Mouse (Mus musculus): ENCODE measurements around the gene Dph2. TPM values are rescaled to one million over a fixed set of nuclear protein-coding genes. Genes with fewer than 3 reads are reported as not detected.

The Dph2 gene
- polyA plus RNA-seq, 1 experiment from 2014 or later = 9.8 TPM

DNA sequence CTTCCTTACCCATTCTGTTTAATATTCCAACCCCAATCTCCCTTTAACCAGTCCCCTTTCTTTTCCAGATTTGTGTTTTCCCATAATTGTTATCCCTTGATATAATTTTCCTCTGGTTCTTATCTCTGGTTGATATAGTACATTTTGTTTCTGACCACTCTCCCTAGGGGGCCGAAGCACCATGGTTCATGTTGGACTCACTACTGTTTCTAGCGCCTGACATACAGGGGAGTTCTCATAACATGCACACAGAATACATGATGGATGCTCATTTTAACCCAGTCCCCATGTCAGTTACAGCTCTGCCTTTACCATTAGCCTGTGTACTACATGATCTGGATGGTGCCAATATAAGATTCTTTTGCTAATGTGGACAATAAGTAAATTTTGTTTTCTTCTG lies 3.9 kb downstream of the Dph2 start:
- ATAC-seq (ENCODE audit: low read depth) (no peak), DNase-seq (no peak)
- WGBS (ENCODE audit: insufficient replicate concordance) = 63% methylated on average over 2 of the region's 2 CpGs
- Histone ChIP-seq H3K9me3 (replicated peaks) (no peaks in the 10 kb centered on the region), H3K9ac (peak overlapping the region; percentile 97; the same call in 1 of the 2 replicates), H3K36me3 (peaks cover 44% of the 10 kb centered on the region), H3K27me3 (peaks cover 16% of the 10 kb centered on the region), H3K4me3 (replicated peaks) (peak overlapping the region; percentile 91), H3K27ac (peak overlapping the region; percentile 34), H3K4me2 (peak overlapping the region; percentile 88), H3K4me1 (replicated peaks) (peaks cover 61% of the 10 kb centered on the region)

DNA sequence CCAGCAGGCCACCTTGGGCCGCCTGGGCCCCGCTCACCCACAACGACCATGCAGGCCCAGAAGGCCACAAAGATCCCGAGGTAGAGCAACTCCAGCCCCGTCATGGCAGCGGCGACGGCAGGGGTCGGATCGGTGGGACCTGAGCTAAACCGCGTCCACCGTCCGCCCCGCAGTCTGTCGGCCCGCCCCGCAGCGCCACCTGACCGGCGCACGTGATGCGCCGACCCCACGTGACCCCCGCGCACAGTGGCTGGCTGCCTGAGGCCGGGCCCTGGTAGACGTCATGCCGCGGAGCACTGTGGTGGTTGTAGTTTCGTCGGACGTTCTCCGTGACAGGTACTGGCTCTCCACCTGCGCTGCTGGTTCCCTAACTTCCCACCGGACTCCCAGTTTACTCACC lies 4.7 kb downstream of the Dph2 start, which contains the start of gene Atp6v0b:
Gene Atp6v0b (minus strand): TSS at position 201 of the 400 bp plus-strand sequence.
- Histone ChIP-seq H3K4me1 (replicated peaks) (peaks cover 63% of the 10 kb centered on the region), H3K9me3 (replicated peaks) (no peaks in the 10 kb centered on the region), H3K4me3 (replicated peaks) (peak within 1 kb of the TSS; percentile 91), H3K4me2 (peak within 1 kb of the TSS; percentile 88), H3K36me3 (peaks cover 44% of the 10 kb centered on the region), H3K9ac (peak within 1 kb of the TSS; percentile 97), H3K27ac (peak within 1 kb of the TSS; percentile 89), H3K27me3 (peaks cover 24% of the 10 kb centered on the region)
- DNase-seq (peak; percentile 91), ATAC-seq (ENCODE audit: low read depth) (peak; percentile 87)
- under 1% methylated on average over 37 of the region's 37 CpGs for WGBS (ENCODE audit: insufficient replicate concordance)

DNA sequence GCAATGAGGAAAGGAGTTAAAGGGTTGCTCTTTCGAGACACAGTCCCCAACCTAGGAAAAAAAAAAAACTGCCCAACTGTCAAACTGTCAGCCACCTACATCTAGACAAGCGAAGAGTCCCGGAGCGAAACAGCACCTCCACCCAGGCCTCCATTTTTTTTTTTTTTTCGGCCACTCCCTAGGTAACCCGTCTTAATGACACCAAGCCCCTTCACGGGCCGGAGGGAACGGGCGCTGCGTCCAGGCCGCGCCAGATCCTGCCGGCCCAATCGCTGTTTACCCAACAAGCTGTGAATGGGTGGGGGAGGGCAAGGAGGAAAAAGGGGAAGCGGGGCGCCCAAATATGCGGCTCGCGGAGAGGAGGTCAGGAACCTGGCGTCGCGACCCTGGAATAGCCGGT lies 5.2 kb downstream of the Dph2 start:
- peaks cover 28% of the 10 kb centered on the region for H3K27me3 ChIP-seq
- ATAC-seq (ENCODE audit: low read depth) = peak; percentile 39
- H3K27ac ChIP-seq = peak overlapping the region; percentile 89
- H3K36me3 ChIP-seq = peaks cover 44% of the 10 kb centered on the region
- H3K4me2 ChIP-seq = peak overlapping the region; percentile 88
- WGBS (ENCODE audit: insufficient replicate concordance) = under 1% methylated on average over 24 of the region's 24 CpGs
- DNase-seq = peak; percentile 41
- H3K4me1 ChIP-seq (replicated peaks) = peaks cover 62% of the 10 kb centered on the region
- H3K9me3 ChIP-seq (replicated peaks) = no peaks in the 10 kb centered on the region
- peak overlapping the region; percentile 97 for H3K9ac ChIP-seq
- peak overlapping the region; percentile 91 for H3K4me3 ChIP-seq (replicated peaks)

DNA sequence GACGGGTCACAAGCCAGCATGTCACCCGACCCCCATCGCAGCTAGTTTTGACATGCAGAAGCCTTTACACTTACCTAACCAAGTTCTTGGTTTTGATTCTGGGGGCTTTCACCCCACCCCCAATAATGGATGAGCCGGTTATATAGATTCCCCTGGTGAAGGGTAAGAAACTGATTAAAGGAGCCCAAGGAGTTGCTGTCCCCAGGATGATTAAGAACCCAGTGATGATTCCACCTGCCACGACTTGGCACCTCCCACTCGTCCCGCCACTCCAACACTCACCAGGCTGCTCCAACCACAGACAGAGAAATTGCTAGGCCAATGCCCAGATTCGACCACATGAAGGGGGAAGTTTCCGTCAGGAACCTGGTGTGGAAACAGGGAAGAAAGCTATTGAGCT lies 5.8 kb downstream of the Dph2 start:
- ATAC-seq (ENCODE audit: low read depth) (no peak), DNase-seq (no peak)
- 70% methylated on average over 9 of the region's 9 CpGs for WGBS (ENCODE audit: insufficient replicate concordance)
- no peaks in the 10 kb centered on the region for H3K9me3 ChIP-seq (replicated peaks)
- peak overlapping the region; percentile 97 for H3K9ac ChIP-seq
- H3K27ac ChIP-seq = peak overlapping the region; percentile 89
- peaks cover 47% of the 10 kb centered on the region for H3K36me3 ChIP-seq
- peaks cover 35% of the 10 kb centered on the region for H3K27me3 ChIP-seq
- H3K4me3 ChIP-seq (replicated peaks) = peak overlapping the region; percentile 91
- peak overlapping the region; percentile 88 for H3K4me2 ChIP-seq
- peaks cover 57% of the 10 kb centered on the region for H3K4me1 ChIP-seq (replicated peaks)

DNA sequence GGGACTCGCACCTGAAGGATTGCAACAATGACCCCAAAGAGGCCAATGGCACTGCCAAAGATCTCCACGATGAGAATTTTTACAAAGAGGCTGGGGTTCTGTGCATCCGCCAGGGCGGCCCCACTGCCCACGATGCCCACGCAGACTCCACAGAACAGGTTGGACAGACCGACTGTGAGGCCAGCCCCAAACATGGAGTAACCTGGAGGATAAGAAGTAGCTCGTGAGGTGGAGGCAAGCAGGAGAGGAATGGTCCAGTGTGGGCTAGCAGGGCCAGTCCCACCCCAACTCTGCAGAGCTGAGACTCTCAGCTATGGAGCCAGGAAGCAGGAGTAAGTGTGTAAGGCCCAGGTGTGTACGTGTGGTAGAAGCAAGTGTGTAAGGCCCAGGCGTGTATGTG lies 6.7 kb downstream of the Dph2 start:
- no peaks in the 10 kb centered on the region for H3K9me3 ChIP-seq (replicated peaks)
- 89% methylated on average over 10 of the region's 10 CpGs for WGBS (ENCODE audit: insufficient replicate concordance)
- no peak for ATAC-seq (ENCODE audit: low read depth)

DNA sequence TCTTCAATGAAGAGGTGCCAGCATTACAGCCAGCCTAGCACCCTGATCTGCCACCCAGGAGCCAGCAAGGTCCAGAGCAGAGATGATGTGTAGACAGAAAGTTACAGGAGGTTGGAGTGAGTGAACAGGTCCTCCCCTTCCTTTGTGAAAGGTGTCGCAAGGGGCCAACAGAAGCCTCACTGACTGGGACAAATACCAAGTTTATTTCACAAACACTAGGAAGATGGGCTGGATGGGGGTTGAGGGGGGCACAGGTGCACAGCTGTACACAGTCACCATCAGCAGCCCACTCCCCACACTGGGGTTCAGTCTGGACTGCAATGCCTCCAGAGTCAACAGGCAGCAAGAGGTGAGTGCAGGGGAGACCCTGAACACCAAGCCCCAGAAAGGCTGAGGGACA lies 7.7 kb downstream of the Dph2 start:
- Histone ChIP-seq H3K36me3 (peaks cover 29% of the 10 kb centered on the region), H3K27me3 (peaks cover 45% of the 10 kb centered on the region), H3K4me1 (replicated peaks) (peaks cover 49% of the 10 kb centered on the region), H3K9ac (0 out of 2 replicates have a peak overlapping the region, but pooled peaks have one; percentile 9), H3K4me2 (peak overlapping the region; percentile 93), H3K9me3 (replicated peaks) (no peaks in the 10 kb centered on the region), H3K4me3 (replicated peaks) (peak overlapping the region; percentile 66), H3K27ac (no peak overlapping the region)
- WGBS (ENCODE audit: insufficient replicate concordance) = 94% methylated on average over 1 of the region's 1 CpGs
- DNase-seq = no peak
- no peak for ATAC-seq (ENCODE audit: low read depth)

More for the DNA sequence above, 6.7 kb downstream of the Dph2 start:
- Histone ChIP-seq H3K36me3 (peaks cover 39% of the 10 kb centered on the region), H3K27ac (no peak overlapping the region), H3K9ac (0 out of 2 replicates have a peak overlapping the region, but pooled peaks have one; percentile 26), H3K4me2 (peak overlapping the region; percentile 88; the same call in 1 of the 2 replicates), H3K27me3 (peaks cover 44% of the 10 kb centered on the region), H3K4me1 (replicated peaks) (peaks cover 49% of the 10 kb centered on the region), H3K4me3 (replicated peaks) (no peak overlapping the region; the same call in 1 of the 2 replicates)
- DNase-seq = no peak

DNA sequence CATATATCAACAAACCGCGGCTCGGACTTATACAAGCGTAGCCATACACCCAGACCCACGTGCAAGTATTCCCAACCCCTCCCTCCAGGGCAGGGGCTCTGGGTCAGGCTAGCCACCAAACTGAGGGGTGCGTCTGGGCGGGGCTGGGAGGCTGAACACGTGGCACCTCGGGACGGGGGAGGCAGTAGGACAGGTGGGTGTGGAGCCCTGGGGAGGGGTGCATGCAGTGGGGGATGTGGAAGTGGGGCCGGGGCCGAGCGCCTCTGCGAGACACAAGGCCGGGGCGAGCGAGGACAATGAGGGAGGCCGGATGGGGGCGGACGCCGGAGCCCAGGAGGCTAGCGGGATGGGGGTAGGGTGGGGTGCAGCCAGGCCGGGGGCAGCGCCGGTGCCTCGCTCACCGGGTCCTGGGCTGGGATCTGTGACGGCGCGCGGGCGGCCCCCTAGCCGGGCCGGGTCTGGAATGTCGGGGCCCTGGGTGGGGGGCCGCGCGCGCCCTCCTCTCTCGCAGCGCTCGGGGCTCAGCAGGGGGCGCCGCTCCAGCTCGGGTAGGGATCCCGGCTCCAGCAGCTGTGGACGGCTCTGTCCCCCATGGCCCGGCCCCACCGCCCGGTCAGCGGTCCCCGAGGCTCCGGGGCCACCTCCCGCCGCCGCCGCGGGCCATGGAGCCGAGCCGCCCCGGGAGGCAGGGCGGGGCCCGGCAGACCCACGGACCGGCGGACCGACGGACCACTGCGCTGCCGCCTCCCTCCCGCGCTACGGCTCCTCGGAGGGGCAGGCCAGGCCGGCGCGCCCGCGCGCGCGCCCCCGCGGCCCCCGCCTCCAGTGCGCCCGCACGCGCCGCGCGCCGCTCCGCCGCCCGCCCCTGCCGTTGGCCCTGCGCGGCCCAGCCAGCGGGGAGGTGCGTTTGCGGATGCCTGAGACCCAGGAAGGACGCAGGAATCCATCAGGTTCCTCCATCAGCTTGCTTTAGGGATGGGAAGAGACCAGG lies 8.8 kb downstream of the Dph2 start, which contains the start of gene B4galt2:
Gene B4galt2 (minus strand): TSS at position 787 of the 991 bp plus-strand sequence.
- H3K36me3 ChIP-seq = peaks cover 27% of the 10 kb centered on the region
- H3K4me1 ChIP-seq (replicated peaks) = peaks cover 47% of the 10 kb centered on the region
- ATAC-seq (ENCODE audit: low read depth) (0 out of 2 replicates have a peak, but pooled peaks have one; percentile 3), DNase-seq (no peak)
- H3K9me3 ChIP-seq (replicated peaks) = no peaks in the 10 kb centered on the region
- 3% methylated on average over 75 of the region's 103 CpGs for WGBS (ENCODE audit: insufficient replicate concordance)
- peaks cover 45% of the 10 kb centered on the region for H3K27me3 ChIP-seq
- peak within 1 kb of the TSS; percentile 66 for H3K4me3 ChIP-seq (replicated peaks)
- H3K27ac ChIP-seq = no peak within 1 kb of the TSS
- peak within 1 kb of the TSS; percentile 93 for H3K4me2 ChIP-seq
- peak within 1 kb of the TSS; percentile 68 for H3K9ac ChIP-seq

DNA sequence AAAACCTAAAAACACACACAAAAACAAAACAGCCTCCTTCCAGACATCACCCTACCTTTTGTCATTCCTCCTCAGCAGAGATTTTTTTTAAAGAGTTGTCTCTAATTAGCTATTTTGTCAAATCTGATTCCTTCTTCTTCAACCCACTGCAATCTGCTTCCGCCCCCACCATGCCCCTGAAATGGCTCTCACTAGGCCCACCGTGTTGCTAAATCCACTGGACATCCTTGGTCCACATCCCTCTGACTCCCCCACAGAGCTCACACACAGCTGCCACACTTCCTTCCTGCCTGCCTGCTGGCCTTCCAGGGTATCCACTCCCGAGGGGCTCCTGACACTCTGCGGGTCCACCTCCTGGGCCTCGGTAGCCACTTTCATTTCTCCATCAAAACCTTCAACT lies 13.1 kb downstream of the Dph2 start:
- Histone ChIP-seq H3K4me1 (replicated peaks) (peaks cover 13% of the 10 kb centered on the region), H3K27me3 (peaks cover 37% of the 10 kb centered on the region), H3K4me3 (replicated peaks) (no peak overlapping the region), H3K4me2 (no peak overlapping the region), H3K9me3 (replicated peaks) (no peaks in the 10 kb centered on the region), H3K36me3 (peaks cover 6% of the 10 kb centered on the region; the same call in 1 of the 2 replicates), H3K27ac (no peak overlapping the region), H3K9ac (no peak overlapping the region)
- 58% methylated on average over 5 of the region's 5 CpGs for WGBS (ENCODE audit: insufficient replicate concordance)
- DNase-seq (no peak), ATAC-seq (ENCODE audit: low read depth) (no peak)

DNA sequence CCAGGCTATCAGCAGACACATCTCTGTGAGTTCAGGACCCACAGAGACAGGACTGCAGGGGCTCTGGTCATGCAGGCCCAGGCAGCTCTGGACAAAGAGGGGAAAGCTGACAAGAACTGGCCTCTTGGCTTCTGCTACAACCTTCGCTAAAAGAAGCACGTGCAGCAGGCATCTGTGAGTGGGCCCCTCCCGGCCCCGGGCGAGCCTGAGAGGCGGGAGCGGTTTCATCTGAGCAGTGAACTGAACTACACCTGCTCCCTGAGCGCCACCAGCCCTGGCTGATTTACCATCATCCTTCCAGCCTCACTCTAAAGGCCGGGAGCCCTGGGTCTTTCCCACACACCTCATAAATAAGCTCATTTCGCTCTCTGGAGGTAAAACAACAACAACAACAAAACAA lies 13.5 kb downstream of the Dph2 start:
- H3K9ac ChIP-seq = no peak overlapping the region
- no peaks in the 10 kb centered on the region for H3K9me3 ChIP-seq (replicated peaks)
- DNase-seq (no peak), ATAC-seq (ENCODE audit: low read depth) (no peak)
- H3K27ac ChIP-seq = no peak overlapping the region
- 0 out of 2 replicates have a peak, but pooled peaks cover 6% of the 10 kb centered on the region for H3K36me3 ChIP-seq
- H3K4me2 ChIP-seq = no peak overlapping the region
- no peak overlapping the region for H3K4me3 ChIP-seq (replicated peaks)
- H3K4me1 ChIP-seq (replicated peaks) = peaks cover 10% of the 10 kb centered on the region
- H3K27me3 ChIP-seq = peaks cover 33% of the 10 kb centered on the region
- WGBS (ENCODE audit: insufficient replicate concordance) = 66% methylated on average over 10 of the region's 10 CpGs

DNA sequence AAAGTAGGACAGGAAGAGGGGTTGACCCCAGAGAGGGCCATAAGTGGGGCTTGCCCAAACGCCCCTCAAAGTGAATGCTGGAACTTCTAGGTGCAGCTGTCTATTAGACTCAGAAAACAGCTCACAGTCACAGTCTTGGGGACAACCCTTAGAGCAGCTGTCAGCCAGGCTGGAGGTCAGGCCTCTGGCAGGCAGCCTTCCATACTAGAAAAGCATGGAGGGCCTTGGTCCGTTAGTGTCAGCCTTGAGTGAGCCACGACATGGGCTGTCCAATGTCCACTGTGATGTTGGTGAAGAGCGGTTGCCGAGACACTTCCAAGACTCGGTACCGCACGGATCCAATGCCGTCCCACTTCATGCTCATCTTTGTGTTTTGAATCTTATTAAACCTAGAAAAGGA lies 18.2 kb downstream of the Dph2 start:
- no peak for DNase-seq
- Histone ChIP-seq H3K36me3 (peaks cover 24% of the 10 kb centered on the region), H3K4me2 (no peak overlapping the region), H3K9me3 (replicated peaks) (no peaks in the 10 kb centered on the region), H3K27ac (no peak overlapping the region), H3K4me3 (replicated peaks) (no peak overlapping the region), H3K4me1 (replicated peaks) (peaks cover 48% of the 10 kb centered on the region), H3K9ac (no peak overlapping the region), H3K27me3 (no peaks in the 10 kb centered on the region; the same call in 1 of the 2 replicates)
- 86% methylated on average over 9 of the region's 9 CpGs for WGBS (ENCODE audit: insufficient replicate concordance)
- no peak for ATAC-seq (ENCODE audit: low read depth)

DNA sequence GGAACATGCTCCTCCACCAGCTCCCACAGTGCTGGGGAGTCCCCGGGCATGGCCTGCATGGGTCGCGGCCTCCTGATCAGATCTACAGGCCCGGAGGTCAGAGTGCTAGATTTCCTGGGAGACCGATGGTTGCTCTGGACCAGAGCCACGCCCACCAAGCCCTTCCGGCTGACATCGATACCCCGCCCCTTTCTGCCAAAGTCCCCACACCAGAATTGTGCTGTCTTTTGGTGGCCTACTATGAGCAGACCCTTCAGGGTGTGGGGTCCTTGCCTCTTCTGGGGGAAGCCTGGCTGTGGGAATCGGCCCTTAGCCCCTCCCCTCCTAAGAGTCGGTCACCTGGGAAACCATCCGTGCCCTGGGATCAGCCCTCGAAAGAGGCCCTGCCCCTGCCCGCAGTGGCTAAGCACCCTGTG lies 19.4 kb downstream of the Dph2 start, which contains the start of gene Ccdc24:
Gene Ccdc24 (minus strand): TSS at position 87 of the 416 bp plus-strand sequence.
- Histone ChIP-seq H3K27ac (peak within 1 kb of the TSS; percentile 80), H3K4me3 (replicated peaks) (peak within 1 kb of the TSS; percentile 43), H3K9me3 (replicated peaks) (no peaks in the 10 kb centered on the region), H3K4me1 (replicated peaks) (peaks cover 59% of the 10 kb centered on the region), H3K27me3 (peaks cover 6% of the 10 kb centered on the region), H3K36me3 (peaks cover 36% of the 10 kb centered on the region), H3K9ac (peak within 1 kb of the TSS; percentile 56), H3K4me2 (peak within 1 kb of the TSS; percentile 65)
- peak; percentile 52 for ATAC-seq (ENCODE audit: low read depth)
- peak; percentile 57 for DNase-seq
- WGBS (ENCODE audit: insufficient replicate concordance) = 17% methylated on average over 14 of the region's 14 CpGs
